Mouse (Mus musculus) small intestine, adult 2 months (tissue): ENCODE results near the gene Lamtor1.

ENCODE experiments used
- CTCF ChIP-seq: fragments of 200-500 bp; IDR thresholded peaks from 2 replicates; pipeline ENCODE4 v1.5.1; 2012; ENCODE audit warnings: low read depth, mild to moderate bottlenecking, control low read depth, inconsistent platforms, low read length, moderate library complexity, mixed read lengths; ENCODE audit not compliant: insufficient replicate concordance, insufficient read length; ENCODE audit errors: extremely low read depth
- POLR2A ChIP-seq: fragments of 200-500 bp; IDR thresholded peaks from 2 replicates; pipeline ENCODE4 v1.6.1; 2012; ENCODE audit warnings: low read depth, mild to moderate bottlenecking, control low read depth, inconsistent platforms, low read length, moderate library complexity

DNA sequence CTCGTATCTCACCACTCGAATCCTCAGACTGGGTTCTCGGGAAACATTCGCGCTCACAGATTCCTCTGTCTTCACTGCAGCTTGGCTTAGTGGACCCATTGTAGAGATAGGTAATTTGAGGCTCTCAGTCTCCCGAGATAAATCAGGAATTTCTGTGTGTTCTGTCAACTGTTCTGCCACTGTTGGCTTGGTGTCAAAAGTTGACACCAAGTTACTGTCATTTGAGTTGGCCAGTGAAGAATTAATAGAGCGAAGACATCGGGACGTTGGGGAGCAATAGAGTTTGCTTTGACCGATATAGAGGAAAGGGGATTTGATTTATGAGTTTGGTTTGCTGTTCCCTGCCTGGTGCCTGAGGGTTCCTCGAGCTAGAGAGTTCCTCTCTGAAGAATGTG, 580 bp downstream of the Lamtor1 start, which contains the start of gene Tomt:
- no peak for TF ChIP-seq CTCF
- no peak for TF ChIP-seq POLR2A
